Mouse (Mus musculus): Measurements from ENCODE around the gene Anxa7. TPM values are rescaled to one million over a fixed set of nuclear protein-coding genes. Genes with fewer than 3 reads are reported as not detected.
A peak's percentile ranks its signal among the peaks of the same experiment; 100 is the strongest.

Anxa7 gene
- polyA plus RNA-seq, 1 experiment = not detected

DNA sequence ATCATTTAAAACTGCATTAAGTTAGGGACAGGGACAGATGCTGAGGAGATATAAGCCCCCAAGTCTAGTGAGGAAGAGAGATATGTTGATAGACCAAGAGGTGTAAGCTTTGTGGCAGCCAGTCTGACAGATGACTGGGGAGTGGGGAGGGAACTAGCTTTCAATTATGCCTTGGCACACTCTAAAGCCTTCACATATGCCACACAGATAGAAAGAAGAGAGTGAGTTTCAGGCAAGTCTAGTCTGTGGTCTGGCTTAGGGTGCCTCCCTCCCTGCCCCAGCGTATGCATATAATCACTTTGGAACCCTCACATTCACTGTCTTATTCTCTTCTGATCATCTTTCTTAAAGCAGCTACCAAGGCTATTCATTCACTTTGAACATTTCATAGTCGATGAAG is 28.6 kb downstream of the Anxa7 start:
- Histone ChIP-seq H3K4me3 (ENCODE audit: insufficient read depth, low read depth, low read length) (peak overlapping the region; percentile 38; the same call in 1 of the 2 replicates), H3K27ac (ENCODE audit: insufficient read depth, low read depth, low read length) (no peak overlapping the region), H3K4me1 (ENCODE audit: control insufficient read depth, insufficient read depth, low read length) (0 out of 2 replicates have a peak, but pooled peaks cover 8% of the 10 kb centered on the region)
- WGBS = 10% methylated on average over 2 of the region's 2 CpGs
- no peak for TF ChIP-seq POLR2A (IDR thresholded peaks at IDR 0.05; ENCODE audit: insufficient read depth, low read depth, low read length)

DNA sequence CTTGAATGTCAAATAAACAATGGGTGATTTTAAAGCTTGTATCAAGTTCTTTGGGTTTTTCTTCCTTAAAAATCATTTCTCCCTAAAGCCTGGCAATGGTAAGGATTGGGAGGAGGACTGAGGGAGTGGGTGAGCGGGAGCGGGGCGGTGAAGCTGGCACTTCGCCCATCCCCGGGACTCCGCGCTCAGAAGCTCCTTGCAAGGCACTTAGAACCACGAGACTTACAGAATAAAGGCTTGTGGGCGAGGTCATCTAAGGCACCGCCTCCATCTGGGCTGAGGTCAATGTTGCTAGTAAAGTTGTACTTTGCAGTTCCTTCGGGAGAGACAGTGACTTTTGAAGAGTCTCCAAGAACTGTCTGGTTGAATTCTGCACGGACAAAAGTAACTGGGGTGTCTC is 32.7 kb downstream of the Anxa7 start:
- 20% methylated on average over 12 of the region's 12 CpGs for WGBS
- H3K4me3 ChIP-seq (ENCODE audit: insufficient read depth, low read depth, low read length) = no peak overlapping the region
- H3K4me1 ChIP-seq (ENCODE audit: control insufficient read depth, insufficient read depth, low read length) = 0 out of 2 replicates have a peak, but pooled peaks cover 8% of the 10 kb centered on the region
- no peak for TF ChIP-seq POLR2A (IDR thresholded peaks at IDR 0.05; ENCODE audit: insufficient read depth, low read depth, low read length)
- no peak for TF ChIP-seq CTCF (IDR thresholded peaks at IDR 0.05; ENCODE audit: insufficient read depth, low read depth, low read length)
- H3K27ac ChIP-seq (ENCODE audit: insufficient read depth, low read depth, low read length) = no peak overlapping the region

GRCm38 (mm10) chr14:20442252-20442651 is 37.7 kb downstream of the Anxa7 start:
- Histone ChIP-seq H3K27ac (ENCODE audit: insufficient read depth, low read depth, low read length) (no peak overlapping the region), H3K4me1 (ENCODE audit: control insufficient read depth, insufficient read depth, low read length) (0 out of 2 replicates have a peak, but pooled peaks cover 2% of the 10 kb centered on the region), H3K4me3 (ENCODE audit: insufficient read depth, low read depth, low read length) (no peak overlapping the region)
- TF ChIP-seq CTCF (IDR thresholded peaks at IDR 0.05; ENCODE audit: insufficient read depth, low read depth, low read length) = no peak
- TF ChIP-seq POLR2A (IDR thresholded peaks at IDR 0.05; ENCODE audit: insufficient read depth, low read depth, low read length) = no peak
- 60% methylated on average over 17 of the region's 17 CpGs for WGBS

GRCm38 (mm10) chr14:20436976-20437375 is 43.0 kb downstream of the Anxa7 start:
- Histone ChIP-seq H3K27ac (ENCODE audit: insufficient read depth, low read depth, low read length) (no peak overlapping the region), H3K4me3 (ENCODE audit: insufficient read depth, low read depth, low read length) (no peak overlapping the region), H3K4me1 (ENCODE audit: control insufficient read depth, insufficient read depth, low read length) (no peaks in the 10 kb centered on the region)
- TF ChIP-seq POLR2A (IDR thresholded peaks at IDR 0.05; ENCODE audit: insufficient read depth, low read depth, low read length) = no peak
- WGBS = 81% methylated on average over 6 of the region's 6 CpGs

DNA sequence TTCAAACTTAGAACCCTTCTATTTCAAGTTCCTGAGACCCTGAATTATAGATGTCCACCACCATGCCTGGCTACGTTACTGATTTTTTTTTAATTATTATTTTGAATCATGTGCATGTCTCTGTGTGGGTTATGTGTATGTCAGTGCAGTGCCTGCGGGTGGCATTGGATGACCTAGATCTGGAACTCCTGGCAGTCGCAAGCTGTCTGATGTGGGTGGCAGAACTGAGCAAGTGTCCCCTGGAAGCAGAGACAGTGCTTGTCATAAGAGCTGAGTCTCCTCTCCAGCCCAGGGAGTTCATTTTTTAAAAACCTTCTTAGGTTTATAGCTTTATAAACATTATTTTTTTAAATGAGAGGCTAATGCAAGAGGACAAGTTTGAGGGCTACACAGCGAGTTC is 47.5 kb downstream of the Anxa7 start:
- no peak overlapping the region for H3K27ac ChIP-seq (ENCODE audit: insufficient read depth, low read depth, low read length)
- H3K4me1 ChIP-seq (ENCODE audit: control insufficient read depth, insufficient read depth, low read length) = no peaks in the 10 kb centered on the region
- TF ChIP-seq POLR2A (IDR thresholded peaks at IDR 0.05; ENCODE audit: insufficient read depth, low read depth, low read length) = no peak
- no peak for TF ChIP-seq CTCF (IDR thresholded peaks at IDR 0.05; ENCODE audit: insufficient read depth, low read depth, low read length)
- WGBS = 86% methylated on average over 4 of the region's 4 CpGs
- H3K4me3 ChIP-seq (ENCODE audit: insufficient read depth, low read depth, low read length) = no peak overlapping the region

GRCm38 (mm10) chr14:20431726-20432125 is 48.2 kb downstream of the Anxa7 start:
- Histone ChIP-seq H3K4me1 (ENCODE audit: control insufficient read depth, insufficient read depth, low read length) (no peaks in the 10 kb centered on the region), H3K27ac (ENCODE audit: insufficient read depth, low read depth, low read length) (no peak overlapping the region), H3K4me3 (ENCODE audit: insufficient read depth, low read depth, low read length) (no peak overlapping the region)
- TF ChIP-seq CTCF (IDR thresholded peaks at IDR 0.05; ENCODE audit: insufficient read depth, low read depth, low read length) = no peak
- TF ChIP-seq POLR2A (IDR thresholded peaks at IDR 0.05; ENCODE audit: insufficient read depth, low read depth, low read length) = no peak
- WGBS = 63% methylated on average over 6 of the region's 6 CpGs

DNA sequence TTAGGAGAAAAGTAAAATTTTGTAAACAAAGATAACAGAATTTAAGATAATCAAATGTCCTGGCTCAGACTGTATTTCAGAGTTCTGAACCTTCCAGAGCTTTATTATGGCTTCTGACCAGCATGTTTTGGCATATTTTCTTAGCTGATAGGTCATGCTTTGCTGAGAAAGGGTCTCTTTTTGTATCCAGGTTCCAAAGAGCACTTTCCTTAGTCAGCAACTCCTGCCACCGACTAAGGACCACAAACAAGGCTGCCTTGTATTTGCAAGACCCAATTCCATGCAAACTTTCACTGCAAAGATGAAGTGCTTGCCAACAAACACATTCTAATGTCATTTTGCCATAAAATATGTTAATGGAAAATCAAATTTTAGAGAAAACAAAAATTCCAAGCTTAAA is 50.1 kb downstream of the Anxa7 start:
- Histone ChIP-seq H3K27ac (ENCODE audit: insufficient read depth, low read depth, low read length) (no peak overlapping the region), H3K4me1 (ENCODE audit: control insufficient read depth, insufficient read depth, low read length) (no peaks in the 10 kb centered on the region), H3K4me3 (ENCODE audit: insufficient read depth, low read depth, low read length) (no peak overlapping the region)
- TF ChIP-seq CTCF (IDR thresholded peaks at IDR 0.05; ENCODE audit: insufficient read depth, low read depth, low read length) = no peak
- TF ChIP-seq POLR2A (IDR thresholded peaks at IDR 0.05; ENCODE audit: insufficient read depth, low read depth, low read length) = no peak
- WGBS = 22% methylated on average over 1 of the region's 1 CpGs

- no peak overlapping the region for H3K27ac ChIP-seq (ENCODE audit: insufficient read depth, low read depth, low read length)
- TF ChIP-seq CTCF (IDR thresholded peaks at IDR 0.05; ENCODE audit: insufficient read depth, low read depth, low read length) = no peak
- TF ChIP-seq POLR2A (IDR thresholded peaks at IDR 0.05; ENCODE audit: insufficient read depth, low read depth, low read length) = no peak
- no peaks in the 10 kb centered on the region for H3K4me1 ChIP-seq (ENCODE audit: control insufficient read depth, insufficient read depth, low read length)
- WGBS = 38% methylated on average over 1 of the region's 1 CpGs
- H3K4me3 ChIP-seq (ENCODE audit: insufficient read depth, low read depth, low read length) = no peak overlapping the region
These were observed 51.3 kb downstream of the Anxa7 start for GRCm38 (mm10) chr14:20428593-20428992.

GRCm38 (mm10) chr14:20423046-20423445 is 56.9 kb downstream of the Anxa7 start:
- no peaks in the 10 kb centered on the region for H3K4me1 ChIP-seq (ENCODE audit: control insufficient read depth, insufficient read depth, low read length)
- no peak overlapping the region for H3K4me3 ChIP-seq (ENCODE audit: insufficient read depth, low read depth, low read length)
- WGBS = 86% methylated on average over 6 of the region's 6 CpGs
- H3K27ac ChIP-seq (ENCODE audit: insufficient read depth, low read depth, low read length) = no peak overlapping the region
- TF ChIP-seq POLR2A (IDR thresholded peaks at IDR 0.05; ENCODE audit: insufficient read depth, low read depth, low read length) (no peak), CTCF (IDR thresholded peaks at IDR 0.05; ENCODE audit: insufficient read depth, low read depth, low read length) (no peak)

DNA sequence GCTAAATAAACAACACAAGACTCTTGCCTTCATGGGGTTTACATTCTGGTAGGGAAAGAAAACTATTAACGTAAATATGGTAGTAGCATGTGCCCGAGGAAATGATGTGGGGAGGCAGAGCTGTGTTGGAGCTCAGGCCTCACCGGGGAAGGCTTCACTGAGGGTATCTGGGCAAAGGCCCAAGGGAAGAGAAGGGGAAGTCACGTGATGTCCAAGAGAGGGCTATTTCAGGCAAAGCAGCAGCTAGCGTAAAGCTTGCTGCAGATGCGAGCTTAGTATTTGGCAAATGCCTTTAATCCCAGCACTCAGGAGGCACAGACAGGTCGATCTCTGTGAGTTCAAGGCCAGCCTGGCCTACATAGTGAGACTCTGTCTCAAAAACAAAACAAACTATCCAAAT is 57.7 kb downstream of the Anxa7 start:
- H3K4me3 ChIP-seq (ENCODE audit: insufficient read depth, low read depth, low read length) = no peak overlapping the region
- TF ChIP-seq POLR2A (IDR thresholded peaks at IDR 0.05; ENCODE audit: insufficient read depth, low read depth, low read length) = no peak
- TF ChIP-seq CTCF (IDR thresholded peaks at IDR 0.05; ENCODE audit: insufficient read depth, low read depth, low read length) = no peak
- H3K27ac ChIP-seq (ENCODE audit: insufficient read depth, low read depth, low read length) = no peak overlapping the region
- 62% methylated on average over 7 of the region's 7 CpGs for WGBS
- no peaks in the 10 kb centered on the region for H3K4me1 ChIP-seq (ENCODE audit: control insufficient read depth, insufficient read depth, low read length)

Other genes with a start within 250 kb of the Anxa7 start
- gene Kcnk16, start 210.9 kb downstream of the Anxa7 start, polyA plus RNA-seq (2012; ENCODE audit: insufficient read depth, insufficient read length, low replicate concordance, missing spikeins) = not detected in 2 replicates
- gene Nudt13, start 185.4 kb downstream of the Anxa7 start, polyA plus RNA-seq (2012; ENCODE audit: insufficient read depth, insufficient read length, low replicate concordance, missing spikeins) = not detected in 2 replicates
- not detected in 2 replicates for gene Ecd, start 132.0 kb downstream of the Anxa7 start, polyA plus RNA-seq (2012; ENCODE audit: insufficient read depth, insufficient read length, low replicate concordance, missing spikeins)
- not detected in 2 replicates for gene Fam149b, start 132.0 kb downstream of the Anxa7 start, polyA plus RNA-seq (2012; ENCODE audit: insufficient read depth, insufficient read length, low replicate concordance, missing spikeins)
- not detected in 2 replicates for gene Dnajc9, start 91.2 kb downstream of the Anxa7 start, polyA plus RNA-seq (2012; ENCODE audit: insufficient read depth, insufficient read length, low replicate concordance, missing spikeins)
- not detected in 2 replicates for gene Mrps16, start 86.5 kb downstream of the Anxa7 start, polyA plus RNA-seq (2012; ENCODE audit: insufficient read depth, insufficient read length, low replicate concordance, missing spikeins)
- not detected in 2 replicates for gene Cfap70, start 27.9 kb downstream of the Anxa7 start, polyA plus RNA-seq (2012; ENCODE audit: insufficient read depth, insufficient read length, low replicate concordance, missing spikeins)
- gene Mss51, start 16.8 kb upstream of the Anxa7 start, polyA plus RNA-seq (2012; ENCODE audit: insufficient read depth, insufficient read length, low replicate concordance, missing spikeins) = not detected in 2 replicates
- gene Ppp3cb, start 66.4 kb upstream of the Anxa7 start, polyA plus RNA-seq (2012; ENCODE audit: insufficient read depth, insufficient read length, low replicate concordance, missing spikeins) = 198 TPM in 1 of 2 replicates, not detected in the other
- 58.6 TPM in 1 of 2 replicates, not detected in the other for gene Usp54, start 160.9 kb upstream of the Anxa7 start, polyA plus RNA-seq (2012; ENCODE audit: insufficient read depth, insufficient read length, low replicate concordance, missing spikeins)
- gene Myoz1, start 176.4 kb upstream of the Anxa7 start, polyA plus RNA-seq (2012; ENCODE audit: insufficient read depth, insufficient read length, low replicate concordance, missing spikeins) = not detected in 2 replicates
- gene Synpo2l, start 188.2 kb upstream of the Anxa7 start, polyA plus RNA-seq (2012; ENCODE audit: insufficient read depth, insufficient read length, low replicate concordance, missing spikeins) = not detected in 2 replicates
- 190 and 558 TPM in 2 replicates for gene Sec24c, start 194.2 kb upstream of the Anxa7 start, polyA plus RNA-seq (2012; ENCODE audit: insufficient read depth, insufficient read length, low replicate concordance, missing spikeins)
- gene Fut11, start 214.8 kb upstream of the Anxa7 start, polyA plus RNA-seq (2012; ENCODE audit: insufficient read depth, insufficient read length, low replicate concordance, missing spikeins) = not detected in 2 replicates
- gene Chchd1, start 222.9 kb upstream of the Anxa7 start, polyA plus RNA-seq (2012; ENCODE audit: insufficient read depth, insufficient read length, low replicate concordance, missing spikeins) = not detected in 2 replicates
- gene Zswim8, start 227.4 kb upstream of the Anxa7 start, polyA plus RNA-seq (2012; ENCODE audit: insufficient read depth, insufficient read length, low replicate concordance, missing spikeins) = 307 TPM in 1 of 2 replicates, not detected in the other